Mouse (Mus musculus): ENCODE data around the gene Synm.

The Synm gene

DNA sequence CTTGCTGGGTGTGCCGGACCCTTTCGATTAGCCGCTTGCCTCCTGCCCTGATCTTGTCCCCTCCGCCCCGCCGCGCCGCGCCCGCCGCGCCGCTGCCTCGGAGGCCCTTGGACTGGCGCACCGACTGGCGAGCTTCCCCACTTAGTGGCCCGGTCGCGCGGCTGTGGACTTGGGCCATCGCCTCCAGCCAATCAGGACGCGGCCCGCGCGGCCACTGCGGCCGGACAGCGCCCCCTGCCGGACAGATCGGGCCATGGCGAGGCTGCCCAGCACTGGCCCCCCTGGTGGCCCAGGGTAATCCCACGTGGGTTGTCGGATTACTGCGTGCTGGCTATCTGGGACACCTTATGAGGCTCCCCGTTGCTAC lies at the start of gene Synm:
TSS of gene Synm (minus strand) at position 114 of the 367 bp plus-strand sequence.
- DNase-seq (ENCODE audit: extremely low spot score, low spot score) = peak; percentile 98

DNA sequence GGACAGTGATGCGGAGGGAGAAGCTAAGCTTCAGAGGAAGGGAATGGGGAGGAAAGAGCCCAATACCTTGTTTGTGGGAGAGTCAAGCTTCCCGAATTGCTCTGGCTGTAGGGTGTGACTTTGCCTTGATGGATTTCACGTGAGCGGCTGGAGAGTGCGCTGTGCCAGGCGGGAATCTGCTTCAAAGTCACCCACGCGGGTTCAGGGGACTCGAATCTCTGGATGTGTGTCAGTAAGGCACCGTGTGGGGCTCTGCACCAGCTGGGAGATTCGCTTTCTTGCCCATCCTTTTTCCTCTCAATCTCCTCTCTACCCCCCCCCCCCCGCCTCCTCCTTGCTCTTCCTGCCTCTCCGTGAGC lies 44.3 kb upstream of the Synm start:
- DNase-seq (ENCODE audit: extremely low spot score, low spot score) = no peak

DNA sequence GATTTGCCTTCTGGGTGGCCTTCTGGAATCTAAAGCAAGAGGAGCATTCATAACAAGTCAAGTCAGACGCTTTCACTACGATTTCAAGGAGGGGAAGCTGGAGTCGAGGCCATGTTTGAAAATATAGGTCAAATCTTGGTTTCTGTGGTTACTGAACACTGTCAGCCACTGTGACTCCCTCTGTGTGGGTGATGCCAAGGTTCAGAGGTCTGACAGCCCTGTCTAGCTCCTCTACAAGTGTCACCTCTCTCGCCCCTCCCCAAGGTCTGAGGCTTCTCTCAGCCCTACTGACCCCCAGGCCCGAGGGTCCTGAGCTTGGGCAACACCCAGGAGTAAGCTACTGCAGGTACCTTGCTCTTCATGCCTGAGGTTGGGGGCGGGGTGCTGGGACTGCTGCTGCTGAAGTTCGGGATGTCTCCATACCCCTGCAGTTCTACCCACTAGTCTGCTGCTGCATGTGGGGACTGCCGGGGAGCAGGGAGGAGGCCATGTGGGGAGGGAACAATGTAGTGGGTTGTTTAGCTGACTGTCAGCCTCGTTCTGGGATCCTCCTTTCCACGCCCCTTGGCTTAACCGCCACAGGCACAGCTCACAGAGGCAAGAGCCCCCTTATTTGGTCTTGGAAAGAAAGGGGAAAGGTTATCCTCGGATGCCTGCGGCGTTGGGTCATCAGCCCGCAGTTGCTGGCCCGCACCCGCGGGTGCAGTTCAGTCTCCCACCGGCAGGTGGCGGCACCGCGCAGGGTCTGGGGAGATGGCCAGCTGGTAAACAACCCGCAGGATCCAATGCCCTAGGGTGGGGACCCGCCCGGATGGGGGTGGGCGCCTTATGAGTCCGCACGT lies 43.7 kb upstream of the Synm start:
- peak; percentile 94 for DNase-seq (ENCODE audit: extremely low spot score, low spot score)

DNA sequence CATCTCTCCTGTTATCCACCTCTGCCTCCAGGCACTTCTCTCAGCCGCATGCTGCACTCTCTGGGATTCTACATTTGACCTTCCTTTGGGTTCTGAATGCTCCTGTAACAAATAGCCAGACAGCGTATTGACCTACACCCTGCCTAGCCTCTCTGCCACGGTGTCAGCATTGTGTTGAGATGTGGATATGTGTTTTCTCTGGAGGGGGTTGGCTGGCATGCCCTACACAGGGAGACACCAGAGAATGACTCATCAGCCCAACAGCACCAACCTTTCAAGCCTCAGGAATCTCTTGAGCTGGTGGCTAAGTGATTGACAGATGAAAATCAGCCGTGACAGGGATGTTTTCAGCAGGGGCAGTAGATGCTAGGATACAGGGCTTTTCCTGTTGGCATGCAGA lies 41.5 kb upstream of the Synm start:
- DNase-seq (ENCODE audit: extremely low spot score, low spot score) = no peak

DNA sequence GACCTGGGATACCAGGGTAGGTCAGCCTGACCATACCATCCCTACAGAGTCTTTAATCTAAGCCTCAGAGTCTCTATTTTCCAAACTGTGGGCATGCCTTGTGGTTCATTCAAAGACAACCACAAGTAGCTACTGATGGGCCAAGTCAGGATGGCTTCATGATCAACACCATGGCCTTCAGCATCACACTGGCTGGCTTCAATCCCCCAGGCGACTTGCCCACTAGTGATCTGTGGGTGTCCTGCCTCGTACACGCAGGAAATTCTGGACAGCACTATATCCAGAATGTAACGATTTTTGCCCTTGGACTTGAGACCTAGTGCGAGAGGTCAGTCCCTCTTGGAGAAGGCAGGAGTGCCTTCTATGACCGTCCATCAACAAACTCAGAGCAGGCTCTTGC lies 41.0 kb upstream of the Synm start:
- DNase-seq (ENCODE audit: extremely low spot score, low spot score) = no peak

DNA sequence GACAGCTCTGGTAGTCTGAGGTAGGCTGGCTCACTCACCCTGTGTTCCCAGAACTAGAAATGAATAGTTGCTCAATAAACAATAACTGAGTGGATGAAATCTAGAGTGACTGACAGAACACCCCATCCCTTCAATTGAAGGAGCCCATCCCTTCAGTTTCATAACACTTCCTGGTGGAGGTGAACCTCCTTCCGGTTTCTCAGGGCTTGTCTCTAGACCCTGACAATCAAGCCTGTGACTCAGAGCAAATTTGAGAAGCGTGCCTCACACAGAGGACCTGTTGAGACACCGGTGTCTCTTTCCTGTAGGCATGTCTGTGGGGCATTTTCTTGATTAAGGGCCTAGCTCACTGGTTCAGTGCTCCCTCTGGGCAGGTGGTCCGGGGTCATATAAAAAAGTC lies 38.9 kb upstream of the Synm start:
- DNase-seq (ENCODE audit: extremely low spot score, low spot score) = no peak

DNA sequence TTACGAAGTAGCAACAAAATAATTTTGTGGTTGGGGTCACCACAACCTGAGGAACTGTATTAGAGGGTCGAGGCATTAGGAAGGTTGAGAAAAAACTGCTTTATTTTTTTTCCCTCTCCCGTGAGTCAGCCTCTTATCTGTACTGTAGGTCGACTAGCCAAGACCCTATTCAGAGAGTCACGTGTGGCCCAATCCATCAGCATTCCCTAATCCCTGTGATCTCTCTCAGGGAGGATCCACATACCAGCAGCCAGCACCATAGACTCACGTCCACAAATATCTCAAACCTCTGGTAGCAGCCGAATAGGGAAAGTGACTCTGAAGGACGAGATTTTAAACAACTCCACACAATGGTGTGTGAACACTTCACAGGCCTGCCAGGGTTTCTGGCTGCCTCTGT lies 37.5 kb upstream of the Synm start:
- no peak for DNase-seq (ENCODE audit: extremely low spot score, low spot score)

DNA sequence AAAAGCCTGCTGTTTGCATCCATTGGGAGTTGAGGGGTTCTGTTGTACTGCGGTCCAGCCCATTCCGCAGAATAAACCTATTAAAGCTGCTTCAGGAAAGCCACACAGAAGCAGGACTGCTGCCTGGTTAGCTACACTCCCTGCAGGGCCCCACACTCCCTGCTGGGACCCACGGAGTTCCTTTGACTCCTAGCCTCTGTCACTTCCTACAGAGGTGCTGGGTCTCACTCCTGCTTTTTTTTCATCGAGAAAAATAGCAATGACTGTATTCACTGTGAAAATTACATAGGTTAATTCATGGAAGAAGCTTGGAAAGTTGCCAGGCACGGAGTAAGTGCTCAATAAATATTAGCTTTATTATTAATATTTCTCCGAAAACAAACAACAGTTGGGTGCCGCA lies 33.9 kb upstream of the Synm start:
- no peak for DNase-seq (ENCODE audit: extremely low spot score, low spot score)

DNA sequence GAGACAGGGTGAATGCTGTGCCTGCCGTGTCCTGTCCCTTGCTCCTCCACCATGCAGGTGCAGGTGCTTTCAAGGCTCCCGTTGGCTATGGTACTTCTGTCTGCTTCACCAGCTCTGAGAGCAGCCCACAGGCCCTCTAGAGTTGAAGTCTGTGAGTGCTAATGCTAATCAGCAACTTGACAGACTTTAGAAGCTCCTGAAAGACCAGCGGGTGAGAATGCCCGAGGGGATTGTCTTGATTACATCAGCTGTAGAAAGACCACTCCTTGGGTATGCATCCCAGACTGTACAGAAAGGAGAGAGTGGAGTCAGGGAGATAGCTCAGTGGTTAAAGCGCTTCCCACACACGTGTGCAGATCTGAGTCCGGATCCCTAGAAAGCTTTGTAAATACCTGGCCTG lies 31.7 kb upstream of the Synm start:
- no peak for DNase-seq (ENCODE audit: extremely low spot score, low spot score)

DNA sequence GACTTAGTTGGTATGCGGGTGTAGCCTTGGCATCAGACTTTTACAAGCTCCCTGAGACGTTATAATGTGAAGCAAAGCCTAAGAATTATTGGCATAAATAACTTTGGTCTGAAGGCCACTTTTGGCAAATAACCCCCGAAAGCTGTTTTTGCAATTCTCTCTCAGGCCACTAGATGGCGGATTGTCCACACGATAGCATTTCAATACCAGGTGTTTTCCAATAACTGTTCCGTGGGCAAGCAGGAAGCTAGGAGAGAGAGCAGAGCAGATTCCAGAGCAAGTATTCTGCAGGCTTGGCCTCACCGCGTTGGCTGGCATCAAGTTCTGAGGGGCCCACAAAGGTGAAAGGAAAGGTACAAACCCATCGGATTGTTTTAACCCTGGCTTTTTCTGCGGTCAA lies 29.2 kb upstream of the Synm start:
- DNase-seq (ENCODE audit: extremely low spot score, low spot score) = peak; percentile 77

DNA sequence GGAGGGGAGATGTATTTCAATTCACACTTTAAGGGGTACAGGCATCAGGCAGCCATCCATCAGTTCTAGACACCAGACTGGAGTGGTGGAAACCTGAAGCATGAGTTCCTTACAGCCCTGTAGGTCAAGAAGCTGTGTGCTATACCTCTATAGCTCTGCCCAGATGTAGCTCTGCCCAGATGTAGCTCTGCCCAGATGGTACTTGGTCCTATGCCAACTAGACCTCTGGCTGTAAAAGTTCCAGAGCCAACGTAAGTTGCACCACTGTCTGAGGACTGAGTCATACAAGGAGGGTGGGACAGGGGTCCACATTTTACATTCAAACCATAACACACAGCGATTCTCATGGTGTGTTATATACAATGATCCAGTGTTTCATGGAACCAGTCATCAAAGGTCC lies 28.3 kb upstream of the Synm start:
- DNase-seq (ENCODE audit: extremely low spot score, low spot score) = no peak

DNA sequence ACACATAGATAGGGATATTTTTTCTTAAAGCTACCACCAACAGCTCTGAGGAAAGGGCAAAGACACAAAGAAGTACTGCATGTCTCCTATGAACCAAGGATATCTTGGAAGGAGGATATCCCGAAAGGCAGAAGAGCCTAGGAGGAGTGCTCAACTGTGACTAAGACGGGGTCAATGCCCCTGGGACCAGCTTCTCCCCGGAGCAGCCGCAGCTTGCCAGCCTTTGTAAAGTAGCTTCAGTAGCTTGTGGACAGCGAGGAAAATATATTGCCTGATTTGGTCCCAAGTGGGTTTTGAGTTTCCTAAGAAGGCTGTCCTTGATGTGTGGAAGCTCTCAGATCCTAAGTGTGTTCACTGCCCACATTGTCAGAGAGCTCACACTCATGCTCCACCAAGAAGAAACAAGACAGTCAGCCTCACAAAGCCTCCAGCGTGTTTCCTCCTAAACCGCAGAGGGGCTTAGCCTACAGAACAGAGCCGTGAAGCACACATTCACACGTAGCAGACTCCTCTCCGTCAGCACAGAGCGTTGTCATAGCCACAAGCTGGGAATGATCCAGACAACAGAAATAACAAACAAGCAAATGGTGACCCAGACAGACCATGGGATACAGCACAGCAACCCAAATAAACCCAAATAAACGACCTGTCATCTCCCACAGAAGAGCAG lies 17.2 kb upstream of the Synm start:
- no peak for DNase-seq (ENCODE audit: extremely low spot score, low spot score)

DNA sequence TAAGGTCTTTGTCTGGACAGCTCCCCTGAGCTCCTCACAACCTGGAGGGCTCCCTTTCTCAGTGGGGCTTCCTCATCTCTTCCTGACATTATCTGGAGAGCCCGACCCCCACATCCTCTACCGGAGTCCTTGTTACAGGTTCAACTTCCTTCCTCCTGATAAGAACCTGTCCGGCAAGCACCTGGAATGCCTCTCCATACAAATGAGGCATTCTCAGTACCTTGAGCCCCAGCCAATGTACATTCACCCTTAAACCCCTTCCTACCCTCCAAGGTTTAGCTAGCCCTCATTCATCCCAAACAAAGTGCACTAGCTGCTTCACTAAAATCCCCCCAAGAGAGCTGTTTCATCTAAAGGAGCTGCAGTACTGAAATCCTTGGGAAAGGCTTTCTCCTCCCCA lies 16.1 kb upstream of the Synm start:
- no peak for DNase-seq (ENCODE audit: extremely low spot score, low spot score)

DNA sequence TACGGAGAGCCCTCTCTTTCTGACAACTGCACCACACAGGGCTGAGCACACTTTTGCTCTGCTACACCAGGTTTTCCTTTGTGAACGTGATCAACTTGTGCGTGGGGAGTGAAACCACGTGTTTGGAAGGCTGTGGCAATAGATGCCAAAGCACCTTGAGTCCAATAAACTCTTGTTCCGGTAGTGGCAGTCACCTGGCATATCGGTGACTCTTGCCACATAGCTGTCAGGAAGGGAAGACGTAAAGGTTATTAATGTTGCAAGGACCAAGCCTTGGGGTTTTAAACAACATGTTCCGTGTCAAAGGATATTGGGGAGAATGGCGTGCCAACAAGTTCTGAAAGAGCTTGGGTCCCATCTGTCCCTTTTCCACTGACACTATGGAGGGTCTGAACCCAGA lies 12.7 kb upstream of the Synm start:
- no peak for DNase-seq (ENCODE audit: extremely low spot score, low spot score)

DNA sequence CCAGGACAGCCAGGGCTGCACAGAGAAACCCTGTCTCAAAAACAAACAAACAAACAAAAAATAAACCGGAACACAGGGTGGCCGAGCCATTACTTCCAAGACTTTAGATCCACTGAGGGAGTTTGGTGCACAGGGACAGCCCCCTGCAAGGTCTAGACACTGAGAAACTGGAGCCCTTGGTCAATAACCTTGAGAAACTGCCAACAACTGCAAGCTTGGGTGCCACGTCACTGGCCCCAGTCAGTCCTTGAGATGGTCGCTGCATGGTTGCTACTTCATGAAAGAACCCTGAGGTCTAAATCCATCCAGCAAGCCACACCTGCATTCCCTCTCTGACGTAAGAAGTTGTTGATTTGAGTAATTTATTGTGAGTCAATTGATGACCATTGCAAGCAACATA lies 9.9 kb upstream of the Synm start:
- no peak for DNase-seq (ENCODE audit: extremely low spot score, low spot score)

DNA sequence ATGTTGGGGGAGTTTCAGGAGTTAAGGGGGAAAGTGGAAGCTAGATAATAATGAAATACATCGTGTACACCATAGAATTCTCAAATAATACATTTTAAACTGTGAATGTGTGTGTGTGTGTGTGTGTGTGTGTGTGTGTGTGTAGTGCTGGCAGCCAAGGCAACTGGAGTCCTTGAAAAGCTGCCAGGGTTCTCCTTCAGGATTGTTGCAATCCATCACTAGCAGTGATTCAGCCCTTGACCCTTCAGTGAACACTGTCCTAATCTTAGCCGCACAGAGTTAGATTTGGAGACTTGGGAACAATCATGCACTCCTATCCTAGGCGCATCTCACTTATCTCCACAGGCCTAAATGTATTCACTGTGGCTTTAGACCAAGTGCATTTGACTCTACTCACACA lies 8.6 kb upstream of the Synm start:
- DNase-seq (ENCODE audit: extremely low spot score, low spot score) = no peak

DNA sequence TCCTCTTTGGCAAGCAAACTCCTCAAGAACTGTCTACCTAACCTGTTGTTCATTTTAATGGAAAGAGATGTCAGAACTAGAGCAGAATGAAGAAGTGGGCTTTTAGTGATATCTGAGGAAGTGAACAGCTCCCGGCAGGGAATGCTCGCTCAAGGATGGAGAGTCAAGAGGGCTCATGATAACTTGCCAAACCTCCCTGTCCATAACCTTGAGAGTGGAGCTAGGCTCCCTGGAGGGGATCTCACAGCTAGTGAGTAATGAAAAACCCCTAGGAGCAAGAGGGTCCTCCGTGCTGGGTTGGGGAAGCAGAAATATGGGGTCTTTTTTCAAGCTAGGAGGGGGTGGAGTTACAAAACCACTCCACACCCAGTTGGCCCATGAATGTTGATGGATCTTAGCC lies 4.1 kb upstream of the Synm start:
- no peak for DNase-seq (ENCODE audit: extremely low spot score, low spot score)

DNA sequence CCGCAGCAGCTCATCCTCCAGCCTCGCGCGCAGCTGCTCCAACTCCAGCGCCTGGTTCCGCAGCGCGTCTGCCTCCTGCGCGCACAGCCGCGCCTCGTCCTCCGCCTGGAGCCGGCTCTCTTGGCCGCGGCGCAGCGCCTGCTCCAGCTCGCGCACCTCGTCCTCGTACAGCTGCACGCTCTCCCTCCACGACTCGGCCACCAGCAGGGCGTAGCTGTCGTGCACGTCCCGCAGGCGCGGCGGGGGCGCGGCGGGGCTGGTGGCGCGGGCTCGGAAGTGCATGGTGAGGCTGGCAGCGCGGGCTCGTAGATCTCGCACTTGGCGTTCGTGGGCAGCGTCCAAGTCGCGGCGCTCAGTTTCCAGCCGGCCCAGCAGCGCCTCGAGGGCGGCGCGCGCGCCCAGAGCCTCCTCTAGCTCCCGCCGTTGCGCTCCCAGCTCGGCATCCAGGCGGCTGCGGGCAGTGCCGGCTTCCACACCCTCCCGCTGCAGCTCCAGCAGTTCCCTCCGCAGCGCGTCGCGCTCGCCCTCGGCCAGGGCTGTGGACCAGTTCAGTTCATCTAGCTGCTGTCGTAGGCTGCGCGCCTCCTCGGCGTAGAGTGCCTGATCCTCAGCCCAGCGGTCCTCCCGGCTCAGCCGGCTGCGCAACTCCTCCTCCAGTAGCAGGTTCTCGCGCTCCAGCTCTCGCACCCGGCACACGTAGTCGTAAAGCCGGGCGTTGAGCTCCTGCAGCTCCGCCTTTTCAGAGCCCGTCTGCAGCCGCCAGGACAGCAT lies 499 bp downstream of the Synm start:
- DNase-seq (ENCODE audit: extremely low spot score, low spot score) = peak; percentile 63

DNA sequence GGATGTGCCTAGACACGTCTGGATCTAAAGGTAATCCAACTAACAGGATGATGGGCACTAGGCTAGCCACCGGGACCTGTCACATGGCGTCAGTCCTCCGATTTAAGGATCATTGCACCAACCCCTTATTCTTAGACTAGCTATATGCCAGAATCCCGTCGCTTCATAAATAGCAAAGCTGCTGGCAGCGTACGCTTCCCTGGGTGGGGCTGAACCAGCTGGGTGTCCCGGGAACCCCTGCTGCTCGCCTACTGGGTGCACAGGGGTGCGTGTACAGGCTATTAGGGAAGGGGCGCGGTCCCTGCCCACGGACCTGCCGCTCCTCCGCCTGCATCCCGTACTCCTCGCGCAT lies 1.1 kb downstream of the Synm start:
- no peak for DNase-seq (ENCODE audit: extremely low spot score, low spot score)

DNA sequence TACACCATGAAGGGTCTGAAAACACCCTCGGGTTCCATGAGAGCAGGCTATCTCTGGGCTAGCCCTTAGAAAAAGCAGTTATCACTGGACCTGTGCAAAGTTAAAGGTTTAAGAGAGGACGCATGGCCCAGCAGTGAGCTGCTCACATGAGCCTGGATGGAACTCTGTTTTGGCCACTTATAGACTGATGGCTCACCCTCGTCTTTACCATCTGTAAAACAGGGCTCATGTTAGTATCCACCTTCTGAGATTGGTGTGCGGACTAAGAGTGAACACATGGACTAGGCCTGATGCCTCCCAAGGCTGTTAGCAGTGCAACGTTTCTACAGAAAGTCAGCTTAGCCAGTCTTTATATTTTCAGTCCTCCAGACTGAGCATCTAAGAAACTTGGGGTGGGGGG lies 2.9 kb downstream of the Synm start:
- DNase-seq (ENCODE audit: extremely low spot score, low spot score) = no peak

DNA sequence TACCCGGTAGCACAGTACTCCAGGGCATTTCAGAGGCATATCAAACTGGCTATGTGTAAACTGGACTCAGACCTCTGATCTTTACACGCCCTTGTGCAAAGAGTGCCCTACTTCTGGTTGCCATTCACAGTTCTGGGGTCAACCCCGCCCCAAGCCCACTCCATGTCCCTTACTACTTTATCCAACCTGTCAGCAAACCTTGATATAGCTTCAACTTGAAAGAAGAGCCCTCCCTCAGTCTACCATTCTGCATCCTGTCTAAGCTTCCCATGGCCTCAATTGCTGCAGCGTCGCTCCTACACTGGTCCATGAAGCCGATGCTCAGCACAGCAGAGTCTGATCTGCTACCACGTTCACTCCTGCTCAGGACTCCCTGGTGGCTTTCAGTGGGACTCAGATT lies 4.2 kb downstream of the Synm start:
- no peak for DNase-seq (ENCODE audit: extremely low spot score, low spot score)

DNA sequence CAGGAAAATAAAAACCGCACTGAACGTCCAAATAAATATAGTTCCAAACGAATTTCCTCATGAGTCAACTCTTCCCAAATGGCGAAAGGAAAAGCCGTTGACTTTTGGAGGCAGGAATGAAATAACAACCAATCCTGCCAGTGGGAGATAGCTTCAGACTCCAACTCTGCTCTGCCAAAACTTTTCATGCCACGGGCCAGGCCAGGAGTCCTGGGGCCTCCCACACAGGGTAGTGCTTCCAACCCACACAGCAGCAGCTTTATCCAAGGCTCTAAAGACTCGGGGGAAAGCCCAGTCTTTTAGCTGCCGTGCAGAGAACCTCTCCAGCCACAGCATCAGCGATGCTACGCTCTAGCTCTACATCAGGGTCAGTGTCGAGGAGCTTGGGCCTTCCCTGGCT lies 4.9 kb downstream of the Synm start:
- DNase-seq (ENCODE audit: extremely low spot score, low spot score) = no peak

Data from neural tube, embryonic 10.5 days (tissue).